In the genomic region with DNA sequence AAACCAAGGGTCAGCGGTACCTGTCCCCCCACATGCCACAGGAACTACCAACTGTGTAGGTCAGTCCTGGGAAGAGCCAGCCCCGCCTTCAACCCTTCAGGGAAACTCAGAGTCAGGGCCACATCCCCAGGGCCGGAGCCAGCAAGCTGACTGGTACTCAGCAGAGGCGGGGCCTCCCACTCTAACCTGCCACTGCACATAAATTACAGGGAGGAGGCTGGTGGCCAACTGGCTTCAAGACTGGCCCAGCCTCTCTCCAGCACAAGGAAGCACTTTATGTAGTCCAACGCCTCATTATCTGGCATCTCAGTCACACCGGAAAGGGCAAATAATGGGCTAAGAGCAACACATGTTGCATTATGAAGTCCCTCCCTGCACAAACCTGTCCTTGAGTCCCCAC, we compare ENCODE assay signal across 8 mouse cellular contexts. TPM values are rescaled to one million over a fixed set of nuclear protein-coding genes. Genes with fewer than 3 reads are reported as not detected.
DNase-seq lines count a peak whose midpoint lies in the region; ATAC-seq and TF ChIP-seq lines count a peak whose summit lies in the region.
"Had no signal": no experiment of that assay in that cellular context is flagged by ENCODE, and none has a peak within 500 bp of the region (broad histone marks: within the 10 kb centered on the region; RNA-seq: fewer than 3 reads in every experiment).

No protein-coding gene starts in this region.

- no peak for TF ChIP-seq CTCF in Patski (IDR thresholded peaks at IDR 0.05)

- no peak for DNase-seq in Patski (ENCODE audit: low read depth, low spot score)
- DNase-seq in brain, adult 2 months (ENCODE audit: low read depth, low spot score) = peak; percentile 38
- DNase-seq in lung, postnatal 36 days = peak; percentile 90
- no peak for DNase-seq in layer of hippocampus, postnatal 10 days (ENCODE audit: low spot score in 2 of 2)
- no peak for DNase-seq in left cerebral cortex, postnatal 36 days (ENCODE audit: low spot score in 2 of 2)

- CTCF ChIA-PET in Patski (lab: Charles Lee) = no interaction called here

- peaks cover 74% of the 10 kb centered on the region for H3K4me1 ChIP-seq in intestine, embryonic 16.5 days (ENCODE audit: control insufficient read depth, insufficient read depth, low read length)
- H3K4me1 ChIP-seq in midbrain, embryonic 15.5 days = peaks cover 39% of the 10 kb centered on the region

- H3K4me2 ChIP-seq in intestine, embryonic 16.5 days (ENCODE audit: low read depth, low read length) = no peak overlapping the region
- H3K4me2 ChIP-seq in midbrain, embryonic 15.5 days = no peak overlapping the region

- ATAC-seq in Patski = peak; percentile 16
- peak; percentile 43 for ATAC-seq in intestine, embryonic 16.5 days
- no peak for ATAC-seq in midbrain, embryonic 15.5 days (replicated peaks)

- H3K9me3 ChIP-seq in intestine, embryonic 16.5 days (ENCODE audit: control insufficient read depth, low read length) = no peaks in the 10 kb centered on the region
- no peaks in the 10 kb centered on the region for H3K9me3 ChIP-seq in midbrain, embryonic 15.5 days

- no peak overlapping the region; the same call in 1 of the 2 replicates for H3K27ac ChIP-seq in intestine, embryonic 16.5 days (ENCODE audit: low read length)
- no peak overlapping the region for H3K27ac ChIP-seq in midbrain, embryonic 15.5 days
- H3K27ac ChIP-seq: macrophage had no signal

- in situ Hi-C loops in Patski (cut with MboI; ENCODE audit: low pct_unique_long_range_greater_than_20kb) = no loop called here

- H3K27me3 ChIP-seq in Patski = no peaks in the 10 kb centered on the region
- H3K27me3 ChIP-seq in intestine, embryonic 16.5 days (replicated peaks; ENCODE audit: control insufficient read depth, insufficient read depth, low read length) = no peaks in the 10 kb centered on the region
- no peaks in the 10 kb centered on the region for H3K27me3 ChIP-seq in midbrain, embryonic 15.5 days (replicated peaks)

- POLR2A ChIA-PET in Patski (lab: Charles Lee) = no interaction called here

- no peaks in the 10 kb centered on the region for H3K36me3 ChIP-seq in intestine, embryonic 16.5 days (ENCODE audit: control insufficient read depth, insufficient read depth, low read length)
- H3K36me3 ChIP-seq in midbrain, embryonic 15.5 days (replicated peaks) = no peaks in the 10 kb centered on the region

- 37% methylated on average over 6 of the region's 6 CpGs for WGBS in intestine, embryonic 16.5 days
- WGBS in midbrain, embryonic 15.5 days = 65% methylated on average over 6 of the region's 6 CpGs

- H3K9ac ChIP-seq in intestine, embryonic 16.5 days (ENCODE audit: low read depth, low read length) = no peak overlapping the region
- no peak overlapping the region for H3K9ac ChIP-seq in midbrain, embryonic 15.5 days

- no peak overlapping the region for H3K4me3 ChIP-seq in intestine, embryonic 16.5 days (ENCODE audit: low read length)
- H3K4me3 ChIP-seq in midbrain, embryonic 15.5 days = no peak overlapping the region

- intact Hi-C loops in left cerebral cortex, postnatal 36 days (cut with DNase I) = no loop called here

RNA-seq across cellular contexts. Expression of gene Shb, which starts 22.1 kb away (rescaled TPM):
- 71.9 TPM for polyA plus RNA-seq in Patski (2021)
- 1.5 and 2.7 TPM in 2 replicates for polyA plus RNA-seq in intestine, embryonic 16.5 days (2015; fragmentation: Nextera tagmentation; extraction: Ambion mirVana)
- total RNA-seq in layer of hippocampus, postnatal 10 days (2021) = 10 to 100 TPM; 27.0 to 29.0 TPM
- total RNA-seq in left cerebral cortex, postnatal 36 days (2021) = 10 to 100 TPM; 11.5 to 14.5 TPM
- 6.3 and 6.7 TPM in 2 replicates for polyA plus RNA-seq in midbrain, embryonic 15.5 days (2015; fragmentation: Nextera tagmentation; extraction: Ambion mirVana)

Comparison
In these comparisons a context has a peak if more than half of its experiments do, and no peak if none do; other contexts are left out.
1. DNase-seq: peak in brain, adult 2 months (single experiment) and lung, postnatal 36 days (single experiment); none in Patski (single experiment), layer of hippocampus, postnatal 10 days (0 of 2) and left cerebral cortex, postnatal 36 days (0 of 2).